Mouse (Mus musculus) E14TG2a.4 (cell line): ENCODE results near the gene Stard10.

Experiments used
- H3K27me3 ChIP-seq: 2 replicates; pipeline ENCODE4 v1.6.1; 2014; ENCODE audit warnings: low read length, control low read depth; ENCODE audit not compliant: insufficient read depth
- H3K36me3 ChIP-seq: 2 replicates; pipeline ENCODE4 v1.6.1; 2014; ENCODE audit warnings: low read length, control low read depth; ENCODE audit not compliant: insufficient read depth
- H3K4me1 ChIP-seq: replicated peaks from 2 replicates; pipeline ENCODE4 v1.6.1; 2014; ENCODE audit warnings: low read depth, low read length, control low read depth
- H3K4me3 ChIP-seq: replicated peaks from 2 replicates; pipeline ENCODE4 v1.5.1; 2014; ENCODE audit warnings: mild to moderate bottlenecking, low read length
- H3K9me3 ChIP-seq: 2 replicates; pipeline ENCODE4 v1.6.1; 2014; ENCODE audit warnings: low read length, control low read depth
- CTCF ChIP-seq: conservative IDR thresholded peaks from 2 replicates; pipeline ENCODE4 v1.5.1; 2014; ENCODE audit warnings: low read length
- NANOG ChIP-seq: IDR thresholded peaks from 2 replicates; pipeline ENCODE4 v1.6.1; 2014; ENCODE audit warnings: borderline replicate concordance, low read length, mixed read lengths
- POU5F1 ChIP-seq: IDR thresholded peaks from 2 replicates; pipeline ENCODE4 v1.6.1; 2014; ENCODE audit warnings: low read length, borderline replicate concordance

Stard10 gene

DNA sequence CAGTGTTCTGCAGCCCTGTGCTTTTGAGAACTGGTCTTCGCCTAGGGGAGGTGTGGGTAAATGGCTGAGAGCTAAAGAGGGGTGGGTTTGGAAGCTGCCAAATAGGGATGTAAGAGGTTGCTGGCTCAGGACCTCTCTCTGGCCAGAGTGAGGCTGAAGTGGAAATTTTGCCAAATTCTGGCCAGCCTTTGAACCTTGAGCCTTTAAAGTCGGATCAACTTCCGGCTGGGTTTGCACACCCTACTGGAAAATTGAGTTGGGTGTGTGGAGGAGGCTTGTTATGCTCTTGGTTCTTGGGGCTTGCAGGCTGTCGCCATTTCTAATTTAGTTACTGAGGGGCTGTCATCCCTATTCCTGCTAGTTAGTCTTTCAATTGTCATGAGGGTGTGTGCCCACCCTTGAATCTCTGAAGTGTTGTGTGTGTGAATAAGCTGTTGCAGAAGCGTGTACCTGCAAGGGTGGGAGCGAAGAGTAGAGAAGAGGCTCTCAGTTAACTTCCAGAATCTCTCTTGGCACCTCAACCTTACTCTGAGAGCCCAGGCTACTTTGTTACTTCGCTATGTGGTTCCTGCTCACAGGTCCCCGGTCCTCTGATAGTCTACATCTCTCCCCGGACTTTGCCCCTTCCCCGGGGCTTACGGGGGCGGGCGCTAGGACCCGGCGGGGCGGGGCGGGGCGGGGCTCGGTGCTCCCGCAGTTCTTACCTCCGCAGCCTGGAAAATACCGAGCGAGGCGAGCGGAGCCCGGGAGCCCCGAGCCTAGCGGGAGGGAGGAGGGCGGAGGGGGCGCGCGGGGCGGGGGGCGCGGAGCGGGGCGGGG lies 3.7 kb downstream of the Stard10 start:
- Histone ChIP-seq H3K4me3 (peak overlapping the region; percentile 85), H3K4me1 (peaks cover 37% of the 10 kb centered on the region), H3K27me3 (peaks cover 73% of the 10 kb centered on the region), H3K36me3 (no peaks in the 10 kb centered on the region), H3K9me3 (no peaks in the 10 kb centered on the region)
- TF ChIP-seq CTCF (no peak), NANOG (no peak), POU5F1 (no peak)

DNA sequence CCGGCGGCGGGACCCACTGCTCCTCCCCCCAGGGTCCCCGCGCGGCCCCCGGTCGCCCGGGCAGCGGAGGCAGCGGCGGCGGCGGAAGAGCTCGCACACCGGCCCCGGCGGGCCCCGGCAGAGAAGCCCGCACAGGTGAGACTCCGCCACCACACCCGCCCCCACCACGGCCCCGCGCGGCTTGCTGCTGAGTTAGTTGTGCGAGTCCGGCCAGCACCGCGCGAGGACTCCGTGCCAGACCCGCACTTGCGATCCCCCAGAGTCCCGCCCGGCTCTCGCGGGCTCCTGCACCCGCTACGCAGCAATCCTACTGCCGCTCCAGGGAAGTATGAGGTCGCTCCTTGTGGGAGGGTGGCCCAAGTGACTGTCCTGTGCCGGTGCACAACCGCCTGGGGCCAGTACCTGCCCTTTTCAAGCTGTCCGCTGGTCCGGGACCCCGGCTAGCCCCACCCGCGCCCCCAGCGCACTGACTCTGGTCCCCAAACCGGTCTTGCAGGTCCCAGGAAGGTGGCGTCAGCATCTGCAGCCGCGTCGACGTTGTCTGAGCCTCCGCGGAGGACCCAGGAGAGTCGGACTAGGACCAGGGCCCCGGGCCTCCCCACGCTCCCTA lies 4.4 kb downstream of the Stard10 start:
- Histone ChIP-seq H3K9me3 (no peaks in the 10 kb centered on the region), H3K27me3 (peaks cover 77% of the 10 kb centered on the region), H3K36me3 (no peaks in the 10 kb centered on the region), H3K4me3 (peak overlapping the region; percentile 85), H3K4me1 (peaks cover 37% of the 10 kb centered on the region)
- TF ChIP-seq NANOG, result no peak
- no peak for TF ChIP-seq CTCF
- TF ChIP-seq POU5F1, result no peak

GRCm38 (mm10) chr7:101323141-101323594 lies 6.3 kb downstream of the Stard10 start:
- peaks cover 29% of the 10 kb centered on the region for H3K4me1 ChIP-seq
- TF ChIP-seq NANOG, result no peak
- H3K4me3 ChIP-seq, result no peak overlapping the region

GRCm38 (mm10) chr7:101324142-101324962 lies 7.5 kb downstream of the Stard10 start:
- H3K36me3 ChIP-seq, result no peaks in the 10 kb centered on the region
- no peak overlapping the region for H3K4me3 ChIP-seq
- peaks cover 29% of the 10 kb centered on the region for H3K4me1 ChIP-seq
- no peaks in the 10 kb centered on the region for H3K9me3 ChIP-seq
- H3K27me3 ChIP-seq, result peaks cover 66% of the 10 kb centered on the region
- TF ChIP-seq NANOG, result no peak
- no peak for TF ChIP-seq CTCF
- TF ChIP-seq POU5F1, result no peak

More at GRCm38 (mm10) chr7:101323141-101323594, 6.3 kb downstream of the Stard10 start:
- no peaks in the 10 kb centered on the region for H3K36me3 ChIP-seq
- no peaks in the 10 kb centered on the region for H3K9me3 ChIP-seq
- peaks cover 74% of the 10 kb centered on the region for H3K27me3 ChIP-seq

DNA sequence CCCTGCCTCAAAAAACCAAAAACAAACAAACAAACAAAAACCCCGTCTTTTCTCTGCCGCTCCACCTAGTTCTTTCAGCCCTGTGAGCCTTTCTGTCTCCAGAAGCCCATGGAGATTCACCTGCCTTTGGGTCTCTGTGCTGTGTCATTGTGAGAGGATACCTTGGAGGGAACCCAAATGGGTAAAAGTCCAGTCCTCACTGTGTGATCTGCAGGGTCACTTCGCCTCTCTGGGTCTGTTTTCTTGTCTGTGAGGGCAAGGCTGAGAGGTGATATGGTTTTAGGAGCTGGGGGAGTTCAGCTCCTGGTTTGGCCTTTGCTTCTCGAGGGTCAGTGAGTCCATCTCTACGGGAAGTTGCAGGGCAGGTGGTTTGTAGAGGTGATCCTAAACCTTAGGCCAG lies 9.1 kb downstream of the Stard10 start:
- H3K27me3 ChIP-seq, result peaks cover 65% of the 10 kb centered on the region
- no peaks in the 10 kb centered on the region for H3K36me3 ChIP-seq
- H3K4me1 ChIP-seq, result peaks cover 27% of the 10 kb centered on the region
- no peak overlapping the region for H3K4me3 ChIP-seq
- H3K9me3 ChIP-seq, result no peaks in the 10 kb centered on the region
- TF ChIP-seq CTCF (no peak), POU5F1 (no peak), NANOG (no peak)

GRCm38 (mm10) chr7:101327263-101327662 lies 10.4 kb downstream of the Stard10 start:
- Histone ChIP-seq H3K4me1 (peaks cover 18% of the 10 kb centered on the region), H3K36me3 (no peaks in the 10 kb centered on the region), H3K27me3 (peaks cover 56% of the 10 kb centered on the region), H3K4me3 (no peak overlapping the region), H3K9me3 (no peaks in the 10 kb centered on the region)
- TF ChIP-seq POU5F1 (no peak), NANOG (no peak), CTCF (no peak)

GRCm38 (mm10) chr7:101327786-101328185 lies 10.9 kb downstream of the Stard10 start:
- H3K4me1 ChIP-seq, result peaks cover 13% of the 10 kb centered on the region; the same call in 1 of the 2 replicates
- H3K4me3 ChIP-seq, result no peak overlapping the region
- H3K36me3 ChIP-seq, result no peaks in the 10 kb centered on the region
- TF ChIP-seq POU5F1 (no peak), NANOG (no peak), CTCF (no peak)
- H3K27me3 ChIP-seq, result peaks cover 51% of the 10 kb centered on the region
- H3K9me3 ChIP-seq, result no peaks in the 10 kb centered on the region

DNA sequence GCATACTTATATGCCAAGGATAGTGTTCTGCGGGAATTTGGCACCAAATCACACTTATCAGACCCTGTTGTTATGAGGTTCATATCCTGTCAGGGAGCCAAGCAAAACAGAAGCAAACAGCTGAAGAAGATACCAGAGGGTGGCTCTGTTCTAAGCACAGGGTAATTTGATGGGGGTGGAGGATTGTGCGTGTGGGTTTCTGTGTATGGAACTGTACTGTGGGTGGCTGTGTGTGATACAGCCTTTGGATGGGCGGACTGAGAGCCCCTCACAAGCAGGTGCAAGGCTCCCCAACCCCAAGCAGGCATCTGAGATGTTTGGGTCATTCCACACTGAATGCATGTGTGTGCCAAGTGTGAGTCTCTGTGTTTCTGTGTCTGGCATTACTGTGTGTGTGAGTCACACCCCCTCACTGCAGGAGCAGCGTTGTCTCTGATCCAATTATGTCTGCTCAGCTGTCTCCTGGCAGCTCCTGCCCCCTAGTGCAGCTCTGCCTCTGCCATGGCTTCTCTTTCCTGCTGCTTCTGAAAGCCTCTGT lies 11.8 kb downstream of the Stard10 start:
- Histone ChIP-seq H3K9me3 (no peaks in the 10 kb centered on the region), H3K36me3 (no peaks in the 10 kb centered on the region), H3K4me3 (no peak overlapping the region), H3K27me3 (peaks cover 43% of the 10 kb centered on the region), H3K4me1 (peaks cover 9% of the 10 kb centered on the region; the same call in 1 of the 2 replicates)
- TF ChIP-seq CTCF, result no peak
- TF ChIP-seq NANOG, result no peak
- TF ChIP-seq POU5F1, result no peak
